Mouse (Mus musculus): ENCODE measurements at regions not wholly inside any gene's neighbourhood (a gene's known extent, or its start where the extent isn't known, plus 50 kb on each side); places are given as distances from the start of the nearest gene placed in this dataset.

GRCm38 (mm10) chr4:75449478-75449877 is 171.4 kb upstream of the Dmac1 start:
- TF ChIP-seq CTCF (IDR thresholded peaks at IDR 0.05; ENCODE audit: low read depth) (no peak), EP300 (IDR thresholded peaks at IDR 0.05; ENCODE audit: low read depth) (no peak)
